Mouse (Mus musculus): Measurements from ENCODE around the gene Arhgap24.
A peak's percentile ranks its signal among the peaks of the same experiment; 100 is the strongest.
"Not testable (repeated sequence)": the region's sequence is repeated elsewhere in the genome, so short reads cannot be mapped to it uniquely, and the experiment has no call there.

The Arhgap24 gene

GRCm38 (mm10) chr5:102802833-102803232 lies 321.6 kb downstream of the Arhgap24 start:
- no peak for DNase-seq (ENCODE audit: low read depth)

GRCm38 (mm10) chr5:102803675-102804074 lies 322.5 kb downstream of the Arhgap24 start:
- DNase-seq (ENCODE audit: low read depth) = no peak

GRCm38 (mm10) chr5:102807518-102807917 lies 326.3 kb downstream of the Arhgap24 start:
- DNase-seq (ENCODE audit: low read depth) = no peak

GRCm38 (mm10) chr5:102810366-102810957 lies 329.3 kb downstream of the Arhgap24 start:
- no peak for DNase-seq (ENCODE audit: low read depth)

- no peak for DNase-seq (ENCODE audit: low read depth)
Observed at GRCm38 (mm10) chr5:102813271-102813670, 332.1 kb downstream of the Arhgap24 start.

- no peak for DNase-seq (ENCODE audit: low read depth)
Observed at GRCm38 (mm10) chr5:102817641-102818040, 336.4 kb downstream of the Arhgap24 start.

GRCm38 (mm10) chr5:102825538-102825937 lies 344.3 kb downstream of the Arhgap24 start:
- DNase-seq (ENCODE audit: low read depth) = no peak

- DNase-seq (ENCODE audit: low read depth) = no peak
Observed at GRCm38 (mm10) chr5:102839071-102839470, 357.9 kb downstream of the Arhgap24 start.

GRCm38 (mm10) chr5:102843934-102844709 lies 362.9 kb downstream of the Arhgap24 start:
- DNase-seq (ENCODE audit: low read depth) = no peak

- peak; percentile 82 for DNase-seq (ENCODE audit: low read depth)
Observed at GRCm38 (mm10) chr5:102844731-102845598, 363.8 kb downstream of the Arhgap24 start.

- DNase-seq (ENCODE audit: low read depth) = no peak
Observed at GRCm38 (mm10) chr5:102845800-102846199, 364.6 kb downstream of the Arhgap24 start.

GRCm38 (mm10) chr5:102847859-102848258 lies 366.7 kb downstream of the Arhgap24 start:
- DNase-seq (ENCODE audit: low read depth) = no peak

- no peak for DNase-seq (ENCODE audit: low read depth)
Observed at GRCm38 (mm10) chr5:102851761-102852160, 370.6 kb downstream of the Arhgap24 start.

- no peak for DNase-seq (ENCODE audit: low read depth)
Observed at GRCm38 (mm10) chr5:102853750-102854149, 372.6 kb downstream of the Arhgap24 start.

GRCm38 (mm10) chr5:102855805-102856204 lies 374.6 kb downstream of the Arhgap24 start:
- DNase-seq (ENCODE audit: low read depth) = peak; percentile 23

- DNase-seq (ENCODE audit: low read depth) = peak; percentile 61
Observed at GRCm38 (mm10) chr5:102858047-102858446, 376.9 kb downstream of the Arhgap24 start.

- DNase-seq (ENCODE audit: low read depth) = no peak
Observed at GRCm38 (mm10) chr5:102859749-102860148, 378.6 kb downstream of the Arhgap24 start.

GRCm38 (mm10) chr5:102868196-102868595 lies 387.0 kb downstream of the Arhgap24 start:
- DNase-seq (ENCODE audit: low read depth) = no peak

GRCm38 (mm10) chr5:102872996-102873395 lies 391.8 kb downstream of the Arhgap24 start:
- not testable (repeated sequence) for DNase-seq (ENCODE audit: low read depth)

- DNase-seq (ENCODE audit: low read depth) = peak; percentile 82
Observed at GRCm38 (mm10) chr5:102874605-102875298, 393.6 kb downstream of the Arhgap24 start.

GRCm38 (mm10) chr5:102875628-102876027 lies 394.4 kb downstream of the Arhgap24 start:
- no peak for DNase-seq (ENCODE audit: low read depth)

All from NIH3T3 (cell line).